Mouse (Mus musculus): ENCODE measurements around the gene Hist1h3d. TPM values are rescaled to one million over a fixed set of nuclear protein-coding genes. Genes with fewer than 3 reads are reported as not detected.

Gene Hist1h3d
- polyA plus RNA-seq, 1 experiment from 2014 or later, result 4.6 TPM

- Histone ChIP-seq H3K27me3 (peaks cover 6% of the 10 kb centered on the region; the same call in 1 of the 2 replicates), H3K4me1 (peaks cover 15% of the 10 kb centered on the region), H3K4me3 (peak overlapping the region; percentile 65), H3K4me2 (replicated peaks) (peak overlapping the region; percentile 93), H3K27ac (replicated peaks) (peak overlapping the region; percentile 97), H3K9ac (replicated peaks) (peak overlapping the region; percentile 93), H3K9me3 (no peaks in the 10 kb centered on the region), H3K36me3 (no peaks in the 10 kb centered on the region)
- no peak for ATAC-seq (ENCODE audit: low FRiP score, low read depth)
- 24% methylated on average over 7 of the region's 7 CpGs for WGBS
These were observed 47.4 kb downstream of the Hist1h3d start for GRCm38 (mm10) chr13:23622861-23623450.

Small RNA genes within 50 kb of the gene (microRNA-seq; reads per million reads assigned to microRNA genes)
- not detected for gene Gm44297
- not detected for gene Gm44359
- gene Gm44394, result not detected

Other genes starting within 250 kb of the Hist1h3d start
- 66.1 and 66.9 TPM in 2 replicates for gene Zfp322a, start 206.6 kb upstream of the Hist1h3d start, polyA plus RNA-seq (2016; fragmentation: Nextera tagmentation; extraction: Ambion mirVana)
- 10.1 and 12.3 TPM in 2 replicates for gene Abt1, start 151.9 kb upstream of the Hist1h3d start, polyA plus RNA-seq (2016; fragmentation: Nextera tagmentation; extraction: Ambion mirVana)
- gene Btn1a1, start 109.9 kb upstream of the Hist1h3d start, polyA plus RNA-seq (2016; fragmentation: Nextera tagmentation; extraction: Ambion mirVana), result not detected in 2 replicates
- 0.10 and 0.17 TPM in 2 replicates for gene Btn2a2, start 86.9 kb upstream of the Hist1h3d start, polyA plus RNA-seq (2016; fragmentation: Nextera tagmentation; extraction: Ambion mirVana)
- gene Hist1h4h, start 44.7 kb upstream of the Hist1h3d start, polyA plus RNA-seq (2016; fragmentation: Nextera tagmentation; extraction: Ambion mirVana), result 4.2 and 4.4 TPM in 2 replicates
- 7.9 and 8.4 TPM in 2 replicates for gene Hist1h2af, start 41.9 kb upstream of the Hist1h3d start, polyA plus RNA-seq (2016; fragmentation: Nextera tagmentation; extraction: Ambion mirVana)
- gene Hist1h3g, start 40.3 kb upstream of the Hist1h3d start, polyA plus RNA-seq (2016; fragmentation: Nextera tagmentation; extraction: Ambion mirVana), result 4.8 and 6.9 TPM in 2 replicates
- 0.56 and 0.64 TPM in 2 replicates for gene Hist1h2bh, start 32.4 kb upstream of the Hist1h3d start, polyA plus RNA-seq (2016; fragmentation: Nextera tagmentation; extraction: Ambion mirVana)
- gene Hist1h3f, start 31.7 kb upstream of the Hist1h3d start, polyA plus RNA-seq (2016; fragmentation: Nextera tagmentation; extraction: Ambion mirVana), result 1.0 and 1.3 TPM in 2 replicates
- 0.85 and 1.7 TPM in 2 replicates for gene Hist1h4f, start 24.1 kb upstream of the Hist1h3d start, polyA plus RNA-seq (2016; fragmentation: Nextera tagmentation; extraction: Ambion mirVana)
- 0.37 and 0.45 TPM in 2 replicates for gene Hist1h1d, start 22.5 kb upstream of the Hist1h3d start, polyA plus RNA-seq (2016; fragmentation: Nextera tagmentation; extraction: Ambion mirVana)
- 6.5 and 7.0 TPM in 2 replicates for gene Hist1h3e, start 13.4 kb upstream of the Hist1h3d start, polyA plus RNA-seq (2016; fragmentation: Nextera tagmentation; extraction: Ambion mirVana)
- gene Hist1h2ae, start 4.5 kb upstream of the Hist1h3d start, polyA plus RNA-seq (2016; fragmentation: Nextera tagmentation; extraction: Ambion mirVana), result 95.2 and 113 TPM in 2 replicates
- gene Hist1h2bg, start 4.4 kb upstream of the Hist1h3d start, polyA plus RNA-seq (2016; fragmentation: Nextera tagmentation; extraction: Ambion mirVana), result 13.0 and 13.8 TPM in 2 replicates
- 4.5 and 5.1 TPM in 2 replicates for gene Hist1h2bf, start 1.6 kb upstream of the Hist1h3d start, polyA plus RNA-seq (2016; fragmentation: Nextera tagmentation; extraction: Ambion mirVana)
- gene Hist1h2ad, start 1.4 kb upstream of the Hist1h3d start, polyA plus RNA-seq (2016; fragmentation: Nextera tagmentation; extraction: Ambion mirVana), result 1.8 and 2.5 TPM in 2 replicates
- gene Hist1h4d, start 5.8 kb downstream of the Hist1h3d start, polyA plus RNA-seq (2016; fragmentation: Nextera tagmentation; extraction: Ambion mirVana), result 109 and 113 TPM in 2 replicates
- 2.5 and 2.9 TPM in 2 replicates for gene Hist1h2be, start 45.4 kb downstream of the Hist1h3d start, polyA plus RNA-seq (2016; fragmentation: Nextera tagmentation; extraction: Ambion mirVana)
- 24.2 and 27.0 TPM in 2 replicates for gene Hist1h1e, start 46.8 kb downstream of the Hist1h3d start, polyA plus RNA-seq (2016; fragmentation: Nextera tagmentation; extraction: Ambion mirVana)
- gene Hist1h2ac, start 108.2 kb downstream of the Hist1h3d start, polyA plus RNA-seq (2016; fragmentation: Nextera tagmentation; extraction: Ambion mirVana), result 1.1 TPM in 2 replicates
- gene Hist1h2bc, start 108.4 kb downstream of the Hist1h3d start, polyA plus RNA-seq (2016; fragmentation: Nextera tagmentation; extraction: Ambion mirVana), result 28.7 and 29.9 TPM in 2 replicates
- not detected in 2 replicates for gene Hist1h1t, start 120.1 kb downstream of the Hist1h3d start, polyA plus RNA-seq (2016; fragmentation: Nextera tagmentation; extraction: Ambion mirVana)
- gene Hist1h4c, start 122.7 kb downstream of the Hist1h3d start, polyA plus RNA-seq (2016; fragmentation: Nextera tagmentation; extraction: Ambion mirVana), result 5.8 and 6.8 TPM in 2 replicates
- 3.1 and 3.3 TPM in 2 replicates for gene Hfe, start 135.1 kb downstream of the Hist1h3d start, polyA plus RNA-seq (2016; fragmentation: Nextera tagmentation; extraction: Ambion mirVana)
- 13.6 and 14.0 TPM in 2 replicates for gene Hist1h1c, start 163.0 kb downstream of the Hist1h3d start, polyA plus RNA-seq (2016; fragmentation: Nextera tagmentation; extraction: Ambion mirVana)
- gene Hist1h3c, start 169.8 kb downstream of the Hist1h3d start, polyA plus RNA-seq (2016; fragmentation: Nextera tagmentation; extraction: Ambion mirVana), result 7.9 and 9.3 TPM in 2 replicates
- 2.5 and 4.5 TPM in 2 replicates for gene Hist1h2bb, start 171.0 kb downstream of the Hist1h3d start, polyA plus RNA-seq (2016; fragmentation: Nextera tagmentation; extraction: Ambion mirVana)
- gene Hist1h2ab, start 175.4 kb downstream of the Hist1h3d start, polyA plus RNA-seq (2016; fragmentation: Nextera tagmentation; extraction: Ambion mirVana), result 53.0 and 53.2 TPM in 2 replicates
- gene Hist1h3b, start 176.5 kb downstream of the Hist1h3d start, polyA plus RNA-seq (2016; fragmentation: Nextera tagmentation; extraction: Ambion mirVana), result 14.7 and 16.1 TPM in 2 replicates
- gene Hist1h4b, start 181.2 kb downstream of the Hist1h3d start, polyA plus RNA-seq (2016; fragmentation: Nextera tagmentation; extraction: Ambion mirVana), result 5.0 and 8.0 TPM in 2 replicates
- gene Hist1h4a, start 185.5 kb downstream of the Hist1h3d start, polyA plus RNA-seq (2016; fragmentation: Nextera tagmentation; extraction: Ambion mirVana), result 0.41 and 1.3 TPM in 2 replicates
- 4.6 and 5.1 TPM in 2 replicates for gene Hist1h3a, start 186.6 kb downstream of the Hist1h3d start, polyA plus RNA-seq (2016; fragmentation: Nextera tagmentation; extraction: Ambion mirVana)
- gene Hist1h1a, start 187.9 kb downstream of the Hist1h3d start, polyA plus RNA-seq (2016; fragmentation: Nextera tagmentation; extraction: Ambion mirVana), result 2.3 and 3.6 TPM in 2 replicates
- gene Trim38, start 194.2 kb downstream of the Hist1h3d start, polyA plus RNA-seq (2016; fragmentation: Nextera tagmentation; extraction: Ambion mirVana), result not detected in 2 replicates
- not detected in 2 replicates for gene Slc17a2, start 231.2 kb downstream of the Hist1h3d start, polyA plus RNA-seq (2016; fragmentation: Nextera tagmentation; extraction: Ambion mirVana)

Measured in midbrain, embryonic 12.5 days (tissue).